ENCODE assay signal across 13 mouse cellular contexts in the genomic region with DNA sequence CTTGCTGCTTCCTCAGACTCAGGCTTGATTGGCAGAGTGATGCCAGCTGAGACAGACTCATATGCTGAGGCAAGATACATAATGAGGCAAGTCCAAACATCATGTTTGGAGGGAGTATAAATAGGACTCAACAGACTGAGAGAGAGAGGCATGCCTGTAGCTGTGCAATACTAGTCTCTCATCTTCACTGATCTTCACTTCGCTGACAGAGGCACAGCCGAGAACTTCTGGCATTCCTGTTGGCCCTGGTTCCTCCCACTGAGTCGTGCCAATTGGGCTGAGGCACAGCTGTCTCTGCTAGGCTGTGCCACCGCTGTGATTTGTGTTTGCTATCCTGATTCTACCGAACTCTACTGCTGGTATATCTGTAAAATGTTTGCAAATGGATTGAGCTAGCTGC. TPM values are rescaled to one million over a fixed set of nuclear protein-coding genes. Genes with fewer than 3 reads are reported as not detected.
DNase-seq lines count a peak whose midpoint lies in the region; ATAC-seq and TF ChIP-seq lines count a peak whose summit lies in the region.
"Had no signal": no experiment of that assay in that cellular context is flagged by ENCODE, and none has a peak within 500 bp of the region (broad histone marks: within the 10 kb centered on the region; RNA-seq: fewer than 3 reads in every experiment).

No protein-coding gene starts in this region.

- peak; percentile 25 to 54 for DNase-seq in heart, adult 2 months
- no peak for DNase-seq in heart, postnatal 25 days (ENCODE audit: low spot score)
- DNase-seq in adipocyte (ENCODE audit: low spot score), result peak; percentile 73
- DNase-seq in gastrocnemius, adult 18-20 months (ENCODE audit: low spot score), result peak; percentile 60
- peak; percentile 23 to 26 for DNase-seq in left cerebral cortex, postnatal 10 days (ENCODE audit: extremely low spot score in 1 of 2, low spot score in 2 of 2)
- DNase-seq in thymus, postnatal 0 days (ENCODE audit: low spot score), result no peak
- DNase-seq in thymus, adult 2 months, result no peak
- DNase-seq: cerebellum, adult 18-20 months; lung, embryonic 14.5 days; thymus, postnatal 14 days had no signal

- intact Hi-C loops in heart, adult 2 months (cut with DNase I), result no loop called here
- intact Hi-C loops in heart, postnatal 25 days (cut with DNase I), result no loop called here
- intact Hi-C loops in left cerebral cortex, postnatal 10 days (cut with DNase I), result no loop called here

- no peaks in the 10 kb centered on the region for H3K36me3 ChIP-seq in heart, adult 2 months (ENCODE audit: control insufficient read depth, insufficient read depth, low read length)
- H3K36me3 ChIP-seq in thymus, adult 2 months (ENCODE audit: control insufficient read depth, insufficient read depth, low read length), result no peaks in the 10 kb centered on the region
- H3K36me3 ChIP-seq: heart, embryonic 13.5 days had no signal

- no peak overlapping the region for H3K9ac ChIP-seq in heart, adult 2 months (ENCODE audit: low read depth, low read length)
- H3K9ac ChIP-seq: heart, embryonic 13.5 days; lung, embryonic 14.5 days had no signal

- H3K4me3 ChIP-seq in heart, adult 2 months, result no peak overlapping the region
- H3K4me3 ChIP-seq in thymus, adult 2 months (ENCODE audit: control insufficient read depth, insufficient read depth, low read length), result no peak overlapping the region
- H3K4me3 ChIP-seq: heart, embryonic 13.5 days had no signal

- no peaks in the 10 kb centered on the region for H3K27me3 ChIP-seq in heart, adult 2 months (ENCODE audit: control insufficient read depth, insufficient read depth, low read length)
- H3K27me3 ChIP-seq in thymus, adult 2 months (ENCODE audit: control insufficient read depth, insufficient read depth, low read length), result no peaks in the 10 kb centered on the region
- H3K27me3 ChIP-seq: heart, embryonic 13.5 days had no signal

- no peaks in the 10 kb centered on the region for H3K79me2 ChIP-seq in heart, adult 2 months (replicated peaks; ENCODE audit: control insufficient read depth, insufficient read depth, low read length)

- no peak for TF ChIP-seq CTCF in heart, adult 2 months (IDR thresholded peaks at IDR 0.05)
- TF ChIP-seq CTCF in thymus, adult 2 months (IDR thresholded peaks at IDR 0.05; ENCODE audit: borderline replicate concordance, control insufficient read depth, extremely low read depth, insufficient read depth, low read length, poor library complexity), result no peak

- TF ChIP-seq EP300 in heart, adult 2 months (IDR thresholded peaks at IDR 0.05; ENCODE audit: insufficient read depth, low read depth, low read length), result no peak

- ATAC-seq in inflammation-experienced regulatory T-cells, adult 6 months, result no peak
- ATAC-seq: intestine, embryonic 16.5 days had no signal

- WGBS in heart, adult 2 months, result 45% methylated on average over 5 of the region's 5 CpGs
- 91% methylated on average over 5 of the region's 5 CpGs for WGBS in thymus, adult 2 months

- H3K27ac ChIP-seq in heart, adult 2 months, result no peak overlapping the region
- H3K27ac ChIP-seq in thymus, adult 2 months (ENCODE audit: control insufficient read depth, insufficient read depth, low read length), result no peak overlapping the region
- H3K27ac ChIP-seq: heart, embryonic 13.5 days had no signal

- TF ChIP-seq POLR2A in heart, adult 2 months (IDR thresholded peaks at IDR 0.05; ENCODE audit: insufficient read depth, low read depth, low read length), result no peak
- no peak for TF ChIP-seq POLR2A in thymus, adult 2 months (IDR thresholded peaks at IDR 0.05; ENCODE audit: control insufficient read depth, extremely low read depth, insufficient read depth, low read length, poor library complexity)

- no peaks in the 10 kb centered on the region for H3K4me1 ChIP-seq in heart, adult 2 months (ENCODE audit: control insufficient read depth, insufficient read depth, low read length)
- H3K4me1 ChIP-seq in thymus, adult 2 months (replicated peaks; ENCODE audit: control insufficient read depth, insufficient read depth, low read length), result no peaks in the 10 kb centered on the region; the same call in 1 of the 2 replicates

RNA-seq across cellular contexts. Expression of gene Nr6a1, which starts 21.4 kb away (rescaled TPM):
- total RNA-seq in heart, adult 2 months (2021), result 1 to 10 TPM; 1.2 to 1.4 TPM
- 1.3 and 2.0 TPM in 2 replicates for polyA plus RNA-seq in heart, adult 2 months (2012; rRNA removed)
- total RNA-seq in heart, postnatal 25 days (2021), result 1 to 10 TPM; 1.1 TPM
- total RNA-seq in gastrocnemius, adult 18-20 months (2021), result 1 to 10 TPM; 3.5 to 4.1 TPM
- 1 to 10 TPM; 5.3 to 5.8 TPM for total RNA-seq in left cerebral cortex, postnatal 10 days (2021)
- polyA plus RNA-seq in inflammation-experienced regulatory T-cells, adult 6 months (2017; shearing (Covaris generic)), result under 1 TPM; 0.37 to 0.63 (median 0.54) TPM
- 0.42 and 0.44 TPM in 2 replicates for polyA plus RNA-seq in thymus, postnatal 0 days (2015; fragmentation: Nextera tagmentation; extraction: Ambion mirVana)
- polyA plus RNA-seq in thymus, adult 2 months (2012; rRNA removed), result 3.4 and 4.2 TPM in 2 replicates

RNA-seq across cellular contexts. Expression of gene Olfml2a, which starts 25.7 kb away (rescaled TPM):
- 1 to 10 TPM; 3.0 to 3.8 TPM for total RNA-seq in heart, adult 2 months (2021)
- polyA plus RNA-seq in heart, adult 2 months (2012; rRNA removed), result 2.9 and 6.6 TPM in 2 replicates
- total RNA-seq in heart, postnatal 25 days (2021), result 1 to 10 TPM; 5.2 to 6.3 TPM
- total RNA-seq in gastrocnemius, adult 18-20 months (2021), result 1 to 10 TPM; 3.3 to 5.3 TPM
- total RNA-seq in left cerebral cortex, postnatal 10 days (2021), result 1 to 10 TPM; 3.8 to 3.9 TPM
- under 1 TPM in 1 of 3 experiments, not detected in 2; 0.12 TPM for polyA plus RNA-seq in inflammation-experienced regulatory T-cells, adult 6 months (2017; shearing (Covaris generic))
- polyA plus RNA-seq in thymus, postnatal 0 days (2015; fragmentation: Nextera tagmentation; extraction: Ambion mirVana), result 4.7 and 6.9 TPM in 2 replicates
- polyA plus RNA-seq in thymus, adult 2 months (2012; rRNA removed), result 5.0 and 5.2 TPM in 2 replicates

Comparison
In these comparisons a context has a peak if more than half of its experiments do, and no peak if none do; other contexts are left out.
1. DNase-seq: peak in heart, adult 2 months (2 of 2), adipocyte (single experiment), gastrocnemius, adult 18-20 months (single experiment) and left cerebral cortex, postnatal 10 days (2 of 2); none in heart, postnatal 25 days (single experiment), thymus, postnatal 0 days (single experiment) and thymus, adult 2 months (single experiment).